15 mouse cellular contexts compared by ENCODE assay signal in the genomic region with DNA sequence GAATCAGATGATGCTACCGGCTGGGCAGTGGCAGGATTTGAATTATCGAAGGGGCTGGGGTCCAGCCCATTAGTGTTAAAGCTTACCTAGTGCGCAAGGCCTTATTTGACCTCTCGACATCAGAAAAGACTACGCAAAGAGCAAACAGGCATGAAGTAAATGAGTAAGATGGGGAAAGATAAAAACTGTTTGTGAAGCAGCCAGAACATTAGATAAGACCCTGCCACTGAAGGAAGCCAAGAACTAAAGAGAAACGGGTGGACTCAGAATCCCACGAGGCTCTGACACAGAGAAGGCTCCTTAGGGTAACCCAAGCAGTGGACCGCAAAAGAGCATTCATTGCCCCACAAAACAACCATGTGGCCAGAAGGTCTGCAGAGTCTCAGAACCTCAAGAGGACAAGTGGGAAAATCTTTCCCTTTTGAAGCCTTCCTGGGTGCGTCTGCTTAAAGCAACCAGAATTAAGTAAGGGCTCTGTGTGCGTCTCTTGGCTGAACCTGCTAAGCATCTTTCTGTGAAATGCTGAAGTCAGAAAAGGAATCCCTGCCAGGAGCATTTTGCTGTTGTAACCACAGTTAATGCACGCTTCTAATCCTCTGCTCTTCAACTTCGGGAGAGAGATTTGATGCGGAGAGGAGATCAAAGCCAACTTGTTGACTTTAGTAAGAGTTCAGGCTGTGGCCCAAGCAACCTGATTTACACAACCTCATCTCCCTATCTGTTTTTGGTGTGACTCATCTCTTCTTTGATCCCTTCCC. TPM values are rescaled to one million over a fixed set of nuclear protein-coding genes. Genes with fewer than 3 reads are reported as not detected.
DNase-seq lines count a peak whose midpoint lies in the region; ATAC-seq lines count a peak whose summit lies in the region.
"Had no signal": no experiment of that assay in that cellular context is flagged by ENCODE, and none has a peak within 500 bp of the region (broad histone marks: within the 10 kb centered on the region; RNA-seq: fewer than 3 reads in every experiment).

No protein-coding gene starts in this region.

- peak; percentile 6 for DNase-seq in embryonic facial prominence, embryonic 11.5 days (ENCODE audit: low spot score)
- no peak for DNase-seq in embryonic facial prominence, embryonic 10.5 days (ENCODE audit: low spot score)
- no peak for DNase-seq in kidney, postnatal 4 days
- DNase-seq in NIH3T3 (ENCODE audit: low read depth), result peak; percentile 44
- peak; percentile 45 for DNase-seq in skeletal muscle tissue, adult 2 months (ENCODE audit: low read depth, low spot score)
- no peak for DNase-seq in T-cell, adult 2 months (ENCODE audit: low spot score)
- DNase-seq in spleen, postnatal 4 days (ENCODE audit: low spot score in 2 of 2), result no peak
- DNase-seq: adrenal gland, adult 8-10 months; cerebellum, adult 9-10 months; kidney, postnatal 10 days; left cerebral cortex, postnatal 4 days; thymus, adult 18-20 months had no signal

- ATAC-seq in embryonic facial prominence, embryonic 11.5 days (replicated peaks; ENCODE audit: insufficient number of reproducible peaks, low FRiP score, low TSS enrichment, low read depth), result no peak
- 0 out of 2 replicates have a peak, but pooled peaks have one; percentile 15 for ATAC-seq in kidney, embryonic 15.5 days (replicated peaks; ENCODE audit: low FRiP score)

- H3K4me3 ChIP-seq in embryonic facial prominence, embryonic 11.5 days (ENCODE audit: low read depth, low read length), result no peak overlapping the region
- no peak overlapping the region for H3K4me3 ChIP-seq in embryonic facial prominence, embryonic 10.5 days
- no peak overlapping the region for H3K4me3 ChIP-seq in kidney, embryonic 15.5 days (replicated peaks)
- H3K4me3 ChIP-seq: heart, embryonic 15.5 days; neural tube, embryonic 13.5 days had no signal

- no peak overlapping the region for H3K27ac ChIP-seq in embryonic facial prominence, embryonic 11.5 days (replicated peaks; ENCODE audit: low read depth, low read length)
- no peak overlapping the region for H3K27ac ChIP-seq in embryonic facial prominence, embryonic 10.5 days (replicated peaks)
- H3K27ac ChIP-seq in kidney, embryonic 15.5 days, result no peak overlapping the region
- H3K27ac ChIP-seq: heart, embryonic 15.5 days; neural tube, embryonic 13.5 days had no signal

- no peaks in the 10 kb centered on the region for H3K36me3 ChIP-seq in embryonic facial prominence, embryonic 11.5 days (replicated peaks; ENCODE audit: control insufficient read depth, insufficient read depth, low read depth, low read length)
- no peaks in the 10 kb centered on the region for H3K36me3 ChIP-seq in embryonic facial prominence, embryonic 10.5 days (replicated peaks)
- no peaks in the 10 kb centered on the region for H3K36me3 ChIP-seq in kidney, embryonic 15.5 days
- H3K36me3 ChIP-seq: heart, embryonic 15.5 days; neural tube, embryonic 13.5 days had no signal

- H3K4me1 ChIP-seq in embryonic facial prominence, embryonic 11.5 days (ENCODE audit: control insufficient read depth, insufficient read depth, low read length), result no peaks in the 10 kb centered on the region
- no peaks in the 10 kb centered on the region for H3K4me1 ChIP-seq in embryonic facial prominence, embryonic 10.5 days
- no peaks in the 10 kb centered on the region for H3K4me1 ChIP-seq in kidney, embryonic 15.5 days
- H3K4me1 ChIP-seq: heart, embryonic 15.5 days; neural tube, embryonic 13.5 days had no signal

- H3K27me3 ChIP-seq in embryonic facial prominence, embryonic 11.5 days (ENCODE audit: control insufficient read depth, insufficient read depth, low read length), result no peaks in the 10 kb centered on the region
- no peaks in the 10 kb centered on the region for H3K27me3 ChIP-seq in embryonic facial prominence, embryonic 10.5 days (replicated peaks; ENCODE audit: low read depth, poor library complexity, severe bottlenecking)
- no peaks in the 10 kb centered on the region for H3K27me3 ChIP-seq in kidney, embryonic 15.5 days
- H3K27me3 ChIP-seq: heart, embryonic 15.5 days; neural tube, embryonic 13.5 days had no signal

- 70% methylated on average over 13 of the region's 13 CpGs for WGBS in embryonic facial prominence, embryonic 11.5 days
- 72% methylated on average over 13 of the region's 13 CpGs for WGBS in embryonic facial prominence, embryonic 10.5 days
- 54% methylated on average over 13 of the region's 13 CpGs for WGBS in kidney, embryonic 15.5 days

- H3K4me2 ChIP-seq in embryonic facial prominence, embryonic 11.5 days (ENCODE audit: low read depth, low read length), result no peak overlapping the region
- no peak overlapping the region for H3K4me2 ChIP-seq in kidney, embryonic 15.5 days
- H3K4me2 ChIP-seq: heart, embryonic 15.5 days; neural tube, embryonic 13.5 days had no signal

- H3K9me3 ChIP-seq in embryonic facial prominence, embryonic 11.5 days (replicated peaks; ENCODE audit: control insufficient read depth, low read length), result no peaks in the 10 kb centered on the region
- no peaks in the 10 kb centered on the region; the same call in 1 of the 2 replicates for H3K9me3 ChIP-seq in embryonic facial prominence, embryonic 10.5 days
- no peaks in the 10 kb centered on the region for H3K9me3 ChIP-seq in kidney, embryonic 15.5 days (replicated peaks)
- H3K9me3 ChIP-seq: heart, embryonic 15.5 days had no signal

- H3K9ac ChIP-seq in embryonic facial prominence, embryonic 11.5 days (replicated peaks; ENCODE audit: low read length), result no peak overlapping the region
- no peak overlapping the region for H3K9ac ChIP-seq in kidney, embryonic 15.5 days
- H3K9ac ChIP-seq: heart, embryonic 15.5 days; neural tube, embryonic 13.5 days had no signal

RNA-seq across cellular contexts. Expression of gene Csrp2, which starts 19.7 kb away (rescaled TPM):
- polyA plus RNA-seq in embryonic facial prominence, embryonic 11.5 days (2014; fragmentation: Nextera tagmentation; extraction: Ambion mirVana), result 264 and 268 TPM in 2 replicates
- 275 and 290 TPM in 2 replicates for polyA plus RNA-seq in embryonic facial prominence, embryonic 10.5 days (2016; fragmentation: Nextera tagmentation; extraction: Ambion mirVana)
- polyA plus RNA-seq in kidney, embryonic 15.5 days (2015; fragmentation: Nextera tagmentation; extraction: Ambion mirVana), result 189 and 196 TPM in 2 replicates

Comparison
In these comparisons a context has a peak if more than half of its experiments do, and no peak if none do; other contexts are left out.
1. DNase-seq: peak in embryonic facial prominence, embryonic 11.5 days (single experiment), NIH3T3 (single experiment) and skeletal muscle tissue, adult 2 months (single experiment); none in embryonic facial prominence, embryonic 10.5 days (single experiment), kidney, postnatal 4 days (0 of 2), T-cell, adult 2 months (single experiment) and spleen, postnatal 4 days (0 of 2).